Mouse (Mus musculus) small intestine, adult 2 months (tissue): Measurements from ENCODE around the gene Gm37240.

ENCODE experiments used
- CTCF ChIP-seq: fragments of 200-500 bp; IDR thresholded peaks from 2 replicates; pipeline ENCODE4 v1.5.1; 2012; ENCODE audit warnings: low read depth, mild to moderate bottlenecking, control low read depth, inconsistent platforms, low read length, moderate library complexity, mixed read lengths; ENCODE audit not compliant: insufficient replicate concordance, insufficient read length; ENCODE audit errors: extremely low read depth
- POLR2A ChIP-seq: fragments of 200-500 bp; IDR thresholded peaks from 2 replicates; pipeline ENCODE4 v1.6.1; 2012; ENCODE audit warnings: low read depth, mild to moderate bottlenecking, control low read depth, inconsistent platforms, low read length, moderate library complexity

DNA sequence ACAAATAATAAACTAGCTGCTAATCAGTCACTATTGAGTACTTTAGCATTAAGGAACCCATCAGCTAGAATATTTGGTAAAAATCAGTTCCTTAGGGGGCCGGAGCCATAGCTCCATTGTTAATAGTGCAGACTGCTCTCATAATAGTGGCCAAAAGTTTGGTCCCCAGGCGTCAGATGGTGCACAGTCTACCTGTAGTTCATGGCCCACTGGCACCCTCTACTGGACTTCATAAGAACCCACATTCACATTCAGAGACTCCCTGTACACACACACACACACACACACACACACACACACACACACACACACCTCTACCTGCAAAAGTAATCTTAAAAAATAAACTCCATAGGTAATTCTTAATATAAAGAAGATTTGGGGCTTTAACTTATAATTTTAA, 959.4 kb downstream of the Gm37240 start:
- no peak for TF ChIP-seq POLR2A
- TF ChIP-seq CTCF: no peak
